Mouse (Mus musculus) lung, postnatal 10 days (tissue): Measurements from ENCODE around the gene Gm10097.

Experiments
- DNase-seq: peaks from one replicate; pipeline ENCODE4 v3.0.0; 2021

Gene Gm10097

DNA sequence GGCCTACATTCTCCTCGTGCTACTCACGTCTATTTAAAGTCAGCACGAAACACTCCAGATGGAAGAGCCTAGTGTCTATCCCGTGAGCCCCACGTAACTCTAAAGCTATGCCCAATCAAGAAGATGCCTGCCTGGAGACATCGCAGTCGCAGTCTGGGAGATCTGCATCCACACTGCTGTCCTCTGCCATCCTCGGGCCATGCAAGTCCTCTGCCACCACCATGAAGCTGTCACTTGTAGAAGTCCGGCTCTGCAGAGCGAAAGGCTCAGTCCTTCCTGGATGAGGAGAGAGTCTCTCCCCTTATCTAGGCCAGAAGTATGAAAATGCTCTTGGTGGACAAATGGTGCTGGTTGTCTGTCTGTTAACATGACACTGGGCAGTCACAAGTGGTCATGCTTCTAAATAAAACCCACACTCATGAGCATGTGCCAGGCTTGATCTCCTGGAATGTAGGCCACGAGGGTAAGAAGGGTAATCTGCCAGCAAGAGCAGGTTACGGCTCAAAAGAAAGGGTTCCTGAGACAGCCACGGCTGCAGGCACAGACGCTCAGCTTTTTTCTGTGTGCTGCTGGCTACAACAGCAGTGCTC lies at the start of gene Gm10097:
Gm10097 (plus strand) TSS at position 517 of the 590 bp plus-strand sequence.
- DNase-seq, result no peak

DNA sequence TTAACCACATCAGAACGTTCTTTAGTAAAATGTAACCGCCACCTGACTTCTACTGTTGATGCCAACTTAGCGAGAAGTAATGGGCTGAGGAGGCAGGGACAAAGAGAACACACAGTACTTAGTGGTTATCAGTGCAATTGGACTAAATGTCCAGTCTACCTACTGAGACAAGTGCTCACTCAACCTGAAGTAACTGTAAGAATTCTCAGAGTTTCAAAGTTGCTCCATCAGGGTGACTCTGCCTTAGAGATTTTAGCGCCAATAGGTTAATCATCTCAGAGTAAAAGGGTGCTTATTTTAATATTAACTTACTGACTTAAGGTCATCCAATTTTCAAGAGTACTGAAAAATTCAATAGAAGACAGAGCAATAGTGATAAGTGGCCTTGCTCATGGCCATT lies 43.1 kb upstream of the Gm10097 start:
- no peak for DNase-seq

DNA sequence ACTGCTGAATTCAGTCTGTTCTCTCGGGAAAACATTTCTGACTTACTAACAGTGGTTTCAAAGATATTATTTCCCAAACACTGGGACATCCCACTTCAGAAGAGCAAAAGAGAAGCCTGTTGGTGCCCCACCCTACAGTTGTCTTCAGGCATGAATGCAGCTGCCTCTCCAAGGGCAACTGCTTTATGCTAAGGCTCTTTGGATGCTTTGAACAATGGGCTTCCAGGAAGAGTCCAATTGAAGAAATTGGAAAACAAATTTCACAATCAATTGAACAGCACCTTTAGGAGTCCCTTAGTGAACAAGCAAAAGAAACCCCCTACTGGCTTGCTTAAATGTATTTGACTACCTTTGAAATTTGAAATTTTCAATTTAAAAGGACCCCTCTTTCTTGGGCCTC lies 41.8 kb upstream of the Gm10097 start:
- no peak for DNase-seq

DNA sequence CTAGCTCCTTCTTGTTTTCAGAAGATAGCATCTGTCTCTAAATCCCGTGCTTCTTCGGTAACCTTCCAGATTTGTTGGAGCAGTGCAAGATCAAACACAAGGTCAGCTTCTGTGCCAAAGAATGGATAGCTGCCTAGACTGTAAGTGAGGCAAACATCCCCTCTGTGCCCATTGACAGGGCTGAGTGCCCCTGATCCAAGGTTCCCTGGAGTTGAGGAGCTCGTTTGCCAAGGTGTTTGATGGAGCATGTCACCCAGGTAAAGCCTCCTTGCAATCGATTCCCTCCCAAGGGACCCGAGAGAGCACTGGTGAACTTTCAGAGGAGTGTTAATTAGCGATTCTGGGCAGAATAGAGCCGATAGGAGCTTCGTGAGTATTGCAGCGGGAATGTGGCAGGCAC lies 40.7 kb upstream of the Gm10097 start:
- no peak for DNase-seq

DNA sequence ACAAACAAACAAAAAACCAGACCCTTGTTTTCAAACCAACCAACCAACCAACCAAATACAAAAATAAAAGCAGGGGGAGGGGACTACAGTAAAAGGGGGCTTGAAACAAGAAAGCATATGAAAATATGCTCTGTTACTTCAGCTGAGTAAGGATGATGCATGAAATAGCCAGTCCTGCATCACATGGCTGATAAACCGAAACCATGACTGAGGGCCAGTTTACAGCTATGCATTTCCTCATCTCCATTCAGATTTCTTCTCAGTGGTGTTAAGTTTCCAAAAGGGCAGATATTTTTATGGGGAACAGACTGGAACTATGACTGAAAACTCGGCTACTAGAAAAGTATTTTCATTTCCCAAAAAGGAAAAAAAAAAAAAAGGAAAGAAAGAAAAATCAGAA lies 39.8 kb upstream of the Gm10097 start:
- DNase-seq, result no peak

DNA sequence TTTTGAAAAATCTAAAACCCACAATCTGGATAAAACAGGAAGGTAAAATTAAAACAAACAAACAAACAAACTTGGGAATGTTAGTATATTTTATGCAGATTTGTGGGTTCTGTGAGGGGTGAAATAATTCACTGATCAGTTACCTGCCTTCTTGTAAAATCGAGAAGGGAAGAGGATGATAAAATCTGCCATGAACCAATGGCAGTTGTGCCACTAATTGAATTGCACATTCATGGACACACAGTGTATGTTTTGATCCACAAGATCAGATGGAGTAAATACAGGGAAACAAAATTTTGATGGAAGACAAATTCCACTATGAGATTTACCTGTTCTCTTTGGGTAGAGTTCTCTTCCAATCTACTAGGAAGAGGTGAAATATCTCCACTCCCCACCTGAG lies 39.1 kb upstream of the Gm10097 start:
- no peak for DNase-seq

DNA sequence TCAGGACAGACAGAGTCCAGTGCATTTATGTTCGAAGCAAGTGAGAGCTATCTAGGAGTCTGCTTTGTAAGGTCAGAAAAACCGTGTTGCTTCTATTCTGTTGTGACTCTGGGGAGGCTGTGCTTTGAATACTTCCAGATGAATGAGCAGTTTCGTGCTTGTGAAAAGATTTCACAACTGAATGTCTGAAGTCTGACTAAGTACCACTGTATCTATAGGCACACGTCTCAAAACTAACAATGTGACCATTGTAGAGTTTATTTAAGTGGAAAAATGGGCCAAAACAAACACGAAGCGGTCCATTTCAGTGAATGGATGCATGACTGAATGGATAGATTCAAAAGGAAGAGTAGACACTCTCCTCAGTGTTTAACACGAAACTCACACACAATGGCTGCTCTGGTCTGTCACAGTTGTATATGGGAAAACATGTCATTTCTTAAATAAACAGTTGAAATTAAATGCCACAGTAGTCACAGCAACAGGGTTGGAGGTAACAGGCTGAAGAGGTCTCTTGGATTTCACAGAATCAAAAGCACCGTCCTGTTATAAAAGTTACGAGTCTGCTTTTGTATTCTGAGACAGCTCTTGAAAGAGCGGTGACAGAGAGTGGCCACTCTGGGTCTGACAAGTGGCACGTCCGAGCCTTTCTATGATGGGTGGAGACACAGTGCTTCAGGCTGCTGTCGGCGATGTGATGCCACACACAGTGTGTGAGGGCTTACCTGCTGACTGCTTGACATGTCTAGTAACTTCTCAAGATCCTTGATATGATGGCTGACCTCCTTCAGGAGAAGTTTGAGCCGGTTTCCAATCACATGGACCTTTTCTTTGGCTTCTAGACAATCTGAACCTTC lies 36.6 kb upstream of the Gm10097 start:
- no peak for DNase-seq

DNA sequence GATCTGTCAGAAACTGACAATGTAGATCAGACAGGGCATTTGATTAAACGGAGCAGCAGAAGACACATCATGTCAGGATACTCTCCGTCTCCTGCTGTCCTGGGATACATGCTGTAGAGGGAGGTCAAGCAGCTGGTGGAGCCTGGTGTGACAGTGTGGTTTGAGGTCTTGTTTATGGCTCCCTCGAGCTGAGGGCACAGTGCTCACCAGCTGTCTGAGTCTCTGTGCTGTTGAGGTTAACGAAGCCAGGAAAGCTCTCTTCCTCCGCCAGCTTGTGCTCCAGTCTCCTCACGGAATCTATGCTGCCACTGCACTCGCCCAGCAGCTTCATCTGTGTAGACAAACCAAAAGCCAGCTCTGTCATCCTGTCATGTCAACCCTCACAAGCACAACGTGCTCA lies 27.7 kb upstream of the Gm10097 start:
- peak; percentile 36 for DNase-seq

DNA sequence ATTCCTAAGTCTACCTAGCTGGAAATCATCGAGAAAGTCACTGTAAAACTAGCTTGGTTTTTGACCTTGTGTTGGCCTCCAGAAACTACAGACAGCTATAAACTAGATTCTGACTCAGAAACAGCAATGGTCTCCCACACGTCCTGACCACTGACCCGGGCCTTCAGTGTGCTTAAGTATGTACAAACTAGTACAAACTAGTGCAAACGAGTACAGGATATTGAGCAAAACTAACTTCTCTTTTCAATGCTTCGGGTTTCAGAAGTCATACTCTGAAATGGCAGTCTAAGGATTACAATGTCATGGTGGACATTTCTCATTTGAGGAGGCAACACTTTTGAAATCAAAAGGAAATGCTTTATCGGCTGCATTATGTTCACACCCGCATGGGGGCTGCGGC lies 24.5 kb upstream of the Gm10097 start:
- DNase-seq, result no peak

DNA sequence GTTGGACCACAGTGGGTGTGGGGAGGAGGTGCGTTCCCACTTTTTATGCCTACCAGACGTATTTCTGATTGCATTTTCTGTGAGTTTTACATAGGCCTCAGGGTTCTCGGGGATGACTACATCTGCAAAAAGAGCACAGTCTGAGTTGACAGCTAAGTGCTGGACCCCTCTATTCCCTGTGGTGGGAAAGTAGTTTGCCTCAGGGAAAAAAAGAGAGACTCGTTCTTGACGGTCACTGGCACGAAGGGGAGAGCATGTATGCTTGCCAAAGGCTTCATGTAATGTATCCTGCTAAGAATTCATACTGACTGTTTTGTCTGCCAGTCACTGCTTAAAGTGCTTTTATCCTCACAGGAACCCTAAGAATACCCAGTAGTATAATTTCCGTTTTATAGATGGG lies 23.8 kb upstream of the Gm10097 start:
- no peak for DNase-seq

DNA sequence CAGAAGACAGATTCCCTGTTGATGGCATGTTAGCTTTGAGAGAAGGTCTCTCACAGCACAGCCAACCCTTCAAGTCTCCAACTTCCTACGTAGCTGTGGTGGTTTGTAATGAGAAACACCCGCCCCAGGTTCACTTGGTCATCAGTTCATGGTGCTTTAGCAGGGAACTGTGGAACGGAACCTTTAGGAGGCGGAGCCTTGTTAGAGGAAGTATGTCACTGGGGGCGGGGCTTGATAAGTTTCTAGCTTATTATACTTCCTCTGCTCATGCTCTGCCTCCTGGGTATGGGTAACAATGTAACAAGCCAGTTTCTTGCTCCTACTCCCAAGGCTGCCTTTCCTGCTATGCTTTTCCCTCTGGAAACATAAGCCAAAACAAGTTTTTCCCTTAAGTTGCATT lies 23.3 kb upstream of the Gm10097 start:
- no peak for DNase-seq

DNA sequence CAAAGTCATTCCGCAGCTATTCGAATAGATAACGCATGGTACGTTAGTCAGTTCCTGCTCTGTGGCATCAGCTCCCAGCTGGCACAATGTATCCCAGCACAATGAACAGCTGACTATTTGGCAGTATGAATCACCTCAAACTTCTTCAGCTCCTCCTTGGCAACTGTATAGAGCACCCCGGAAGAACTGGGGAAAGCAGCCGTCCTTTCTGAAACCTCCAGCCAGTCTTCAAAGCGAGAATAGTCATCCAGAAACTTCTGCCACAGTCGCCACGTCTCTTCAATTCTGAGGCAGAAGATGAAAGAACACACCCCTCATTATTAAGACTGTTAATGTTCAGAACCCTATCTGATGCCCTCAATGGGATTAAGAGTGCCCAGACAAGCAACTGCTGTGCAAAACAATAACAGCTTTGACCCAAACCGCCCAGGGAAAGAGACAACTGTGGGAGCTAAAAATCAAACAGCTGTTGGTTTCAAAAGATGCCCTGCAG lies 12.7 kb upstream of the Gm10097 start:
- DNase-seq, result no peak

DNA sequence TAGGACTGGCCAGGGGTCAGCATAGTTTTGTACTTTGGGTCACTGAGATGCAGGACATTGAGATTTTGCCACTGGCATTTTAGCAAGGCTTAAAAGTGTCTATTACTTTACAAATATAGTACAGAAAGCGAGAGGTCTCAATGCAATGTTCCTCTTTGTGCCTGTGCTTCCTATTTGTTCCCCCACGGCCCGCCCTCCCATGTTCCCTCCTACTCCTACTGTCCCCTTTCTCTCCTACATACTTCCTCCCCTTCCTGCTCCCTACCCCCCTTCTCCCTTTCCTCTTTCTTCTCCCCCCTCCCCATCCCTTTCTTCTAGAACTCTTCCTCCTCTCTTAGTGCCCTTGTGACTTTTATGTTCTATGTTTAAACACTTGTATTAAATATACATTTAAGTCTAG lies 12.1 kb upstream of the Gm10097 start:
- DNase-seq, result no peak

DNA sequence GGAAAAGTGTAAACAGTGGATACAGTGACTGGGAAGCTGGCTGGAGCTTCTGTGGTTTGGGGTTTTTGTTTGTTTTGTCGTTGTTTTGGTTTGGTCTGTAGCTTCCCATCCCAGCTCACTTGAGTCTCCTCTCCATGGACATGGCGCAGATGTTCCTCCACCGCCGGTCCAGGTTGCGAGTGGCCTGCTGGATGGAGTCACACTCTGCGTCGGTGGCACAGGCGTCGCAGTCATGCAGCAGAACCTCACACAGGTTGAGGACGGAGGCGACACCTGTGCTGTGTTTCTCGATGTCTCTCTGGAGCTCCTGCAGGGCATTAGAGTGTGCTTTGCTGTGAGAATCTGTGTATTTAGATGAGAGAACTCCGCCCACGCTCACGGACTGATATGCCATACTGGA lies 11.3 kb upstream of the Gm10097 start:
- DNase-seq, result no peak

DNA sequence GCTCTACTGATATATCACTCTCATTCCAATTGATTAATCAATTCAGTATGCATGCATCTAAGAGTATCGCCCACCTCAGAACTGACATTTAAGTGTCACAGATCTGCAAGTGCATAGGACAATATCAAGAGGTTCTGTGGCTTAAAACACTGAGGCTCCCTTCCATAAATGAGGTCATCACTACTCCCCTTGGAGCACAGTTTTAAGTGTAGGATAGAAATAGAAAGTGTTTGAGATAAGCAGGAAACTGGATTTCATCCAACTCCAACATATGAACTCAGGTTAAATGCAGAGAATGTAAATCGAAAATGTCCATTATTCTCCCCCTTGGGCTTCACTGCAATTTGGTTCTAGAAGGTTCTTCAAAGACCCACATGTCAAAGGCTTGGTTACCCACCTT lies 10.1 kb upstream of the Gm10097 start:
- DNase-seq, result no peak

DNA sequence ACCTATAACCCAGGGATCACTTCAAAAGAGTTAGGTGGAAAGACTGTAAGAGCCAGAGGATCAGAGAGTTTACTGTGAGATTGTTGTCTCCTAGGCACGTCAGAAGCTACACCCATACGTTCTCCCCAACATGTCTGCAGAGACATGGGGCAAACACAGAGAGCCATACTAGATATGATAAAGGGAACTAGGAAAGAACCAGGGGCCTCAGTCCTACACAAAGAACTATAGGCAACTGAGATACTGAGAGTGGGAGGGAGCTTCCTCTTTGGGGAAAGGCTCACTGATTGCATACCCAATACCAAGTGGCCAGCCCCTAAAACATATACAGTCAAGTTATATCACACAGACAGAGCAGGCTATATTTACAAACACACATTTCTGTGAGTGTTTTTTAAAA lies 9.0 kb upstream of the Gm10097 start:
- no peak for DNase-seq

DNA sequence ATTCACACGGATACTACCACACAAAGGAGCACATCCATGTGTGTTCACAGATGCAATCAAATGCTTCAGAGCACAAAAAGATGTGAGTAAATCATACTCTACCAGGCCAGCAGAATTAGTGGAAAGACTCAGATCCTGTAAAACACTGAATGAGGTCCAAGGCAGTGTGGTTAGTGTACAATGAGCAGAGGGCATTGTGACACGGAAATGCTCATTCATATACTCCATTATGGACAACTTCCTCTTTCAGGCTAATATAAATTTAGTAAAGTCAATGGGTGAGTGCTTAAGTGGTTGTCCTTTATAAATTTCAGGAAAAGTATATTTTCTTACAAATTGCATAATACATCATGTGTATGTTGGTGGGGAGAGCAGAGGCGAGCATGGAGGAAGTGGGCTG lies 1.9 kb upstream of the Gm10097 start:
- DNase-seq, result no peak

DNA sequence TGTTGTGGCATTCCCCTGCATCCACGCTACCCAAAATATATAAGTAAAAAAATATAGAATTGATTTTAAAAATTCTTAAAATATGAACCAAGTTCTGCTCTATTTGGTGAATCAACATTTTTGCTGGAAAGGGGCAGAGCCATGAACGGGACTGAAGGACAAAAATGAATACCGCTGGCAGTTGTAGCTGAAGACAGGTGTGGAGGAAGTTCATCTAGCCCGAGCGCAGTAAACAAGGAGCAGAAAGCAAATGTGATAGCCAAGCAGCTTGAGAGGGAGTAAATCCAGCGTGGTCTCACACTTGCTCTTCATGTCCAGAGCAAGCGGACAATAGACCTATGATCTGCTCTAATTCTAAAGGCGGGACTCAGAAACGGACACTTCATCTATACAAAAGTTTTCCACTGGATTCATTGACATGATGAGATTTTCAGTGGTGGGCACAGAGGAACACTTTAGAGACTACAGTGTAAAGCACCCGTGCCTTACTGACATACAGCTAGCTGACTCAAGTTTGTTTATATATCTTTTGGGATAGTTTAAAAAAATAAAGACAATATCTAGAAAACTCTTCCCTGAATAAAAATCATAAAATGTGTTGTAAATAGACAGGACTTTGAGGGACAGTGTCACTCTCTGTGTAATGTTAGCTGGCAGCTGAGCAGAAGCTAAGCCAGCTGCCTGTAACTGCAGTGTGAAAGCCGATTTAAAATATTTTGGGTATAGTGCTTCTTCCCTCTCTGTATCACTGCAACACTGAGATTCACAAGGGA lies 1.4 kb downstream of the Gm10097 start:
- DNase-seq, result no peak

DNA sequence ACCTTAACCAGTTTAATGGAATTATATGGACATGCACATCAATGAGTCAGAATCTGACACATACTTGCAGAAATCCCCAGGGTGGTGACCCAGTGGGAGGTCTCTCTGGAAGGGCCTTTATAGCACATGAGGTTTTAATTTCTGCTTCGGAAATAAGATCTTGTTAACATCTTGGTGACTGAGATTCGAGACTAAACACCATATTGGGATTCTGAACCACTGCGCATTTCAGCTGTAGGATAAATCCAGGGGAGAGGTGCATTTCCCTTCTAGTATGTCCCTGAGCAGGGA lies 1.9 kb downstream of the Gm10097 start:
- DNase-seq, result no peak

DNA sequence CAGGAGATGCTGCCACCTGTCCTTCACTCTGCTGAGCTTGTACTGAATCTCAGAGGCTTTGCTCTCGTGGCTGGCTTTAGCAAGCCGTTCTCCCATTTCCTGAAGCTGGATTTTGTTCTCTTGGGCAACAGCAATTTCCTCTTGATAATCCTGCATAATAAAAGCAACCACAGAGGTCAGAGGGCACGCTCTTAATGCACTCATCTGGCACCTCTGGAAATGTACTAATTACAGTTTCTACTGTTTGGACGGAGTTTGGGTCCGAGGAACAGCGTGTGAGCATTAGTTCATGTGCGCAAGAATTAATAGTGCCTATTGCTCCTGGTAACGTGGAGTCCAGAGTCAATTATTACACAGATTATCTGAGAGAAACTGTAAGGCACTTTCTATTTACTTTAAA lies 3.1 kb downstream of the Gm10097 start:
- DNase-seq, result no peak

DNA sequence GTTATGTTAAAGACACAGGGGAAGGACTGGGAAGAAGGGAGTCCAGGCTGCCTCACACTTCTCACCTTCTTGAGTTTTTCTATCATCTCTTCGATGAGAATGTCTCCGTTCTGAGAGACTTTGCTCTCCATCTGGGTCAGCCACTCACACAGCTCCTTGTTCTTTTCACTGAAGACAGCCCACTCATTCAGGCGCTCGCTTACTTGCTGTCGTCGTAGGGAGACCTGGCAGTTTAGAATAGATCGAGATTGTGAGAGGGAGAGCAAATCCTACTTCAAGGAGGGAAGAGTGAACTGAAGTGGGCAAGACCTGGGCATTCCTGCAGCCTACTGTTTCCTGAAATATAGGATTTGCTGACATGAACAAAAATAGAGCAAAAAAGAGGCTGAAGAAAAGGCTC lies 6.7 kb downstream of the Gm10097 start:
- no peak for DNase-seq

DNA sequence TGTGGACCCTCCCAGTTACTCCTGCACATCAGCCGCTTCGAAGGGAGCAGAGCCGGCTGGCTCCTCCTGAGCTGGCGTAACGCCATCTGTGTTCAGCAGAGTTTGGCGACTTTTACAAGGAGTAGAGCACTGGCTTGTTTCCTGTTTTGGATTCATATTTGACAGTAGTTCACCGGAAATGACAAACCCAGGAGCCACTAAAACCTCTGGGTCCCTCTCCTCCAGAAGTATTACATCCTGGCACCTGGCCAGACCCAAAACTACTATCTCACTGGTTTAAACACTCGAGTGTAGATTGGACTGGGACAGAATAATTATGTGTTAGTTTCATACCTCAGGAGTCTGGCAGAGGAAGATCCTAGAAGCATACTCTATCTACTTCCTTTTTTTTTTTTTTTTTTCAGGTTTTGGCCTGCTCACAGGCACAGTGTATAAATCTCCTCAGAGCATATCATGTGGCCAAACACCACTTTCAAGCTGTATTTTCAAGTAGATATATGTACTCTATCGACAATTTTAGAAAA lies 11.0 kb downstream of the Gm10097 start:
- peak; percentile 65 for DNase-seq

DNA sequence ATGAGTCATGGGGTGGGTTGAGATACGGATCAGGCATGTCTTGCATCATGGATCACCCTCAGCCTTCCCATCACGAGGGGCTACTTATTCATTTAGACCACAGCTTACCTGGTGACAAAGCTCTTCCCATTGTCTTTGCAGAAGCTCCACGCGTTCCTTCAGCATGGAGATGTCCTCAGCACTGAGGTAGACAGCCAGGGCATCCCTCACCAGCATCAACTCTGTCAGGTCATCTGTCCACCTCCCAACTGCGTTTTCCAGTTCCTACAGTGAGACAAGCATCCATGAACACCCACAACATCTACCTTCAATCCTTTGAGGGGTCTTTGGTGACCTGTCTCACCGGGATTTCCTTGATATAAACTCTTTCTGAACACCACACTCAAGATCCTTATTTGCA lies 14.7 kb downstream of the Gm10097 start:
- no peak for DNase-seq

DNA sequence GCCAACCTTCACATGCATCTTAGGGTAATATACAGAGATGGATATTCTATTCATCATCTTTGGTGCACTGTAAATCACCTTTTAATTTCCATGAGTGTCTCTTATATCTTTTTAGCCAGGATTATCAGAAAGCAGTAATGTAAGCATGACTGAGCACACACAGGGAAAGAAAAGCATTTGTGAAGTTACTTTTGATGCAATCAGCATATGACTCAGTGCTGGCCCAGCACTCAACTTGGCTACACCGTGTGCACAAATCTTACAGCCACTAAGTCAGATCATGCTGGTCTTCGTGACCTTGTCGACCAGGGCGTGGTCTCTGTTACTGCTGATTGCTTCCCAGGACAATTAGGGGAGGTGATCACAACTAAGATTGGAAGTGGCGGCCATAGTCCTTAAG lies 16.8 kb downstream of the Gm10097 start:
- no peak for DNase-seq
